ENCODE assay signal across 24 mouse cellular contexts in genomic region chr16:95478558-95478957, GRCm38 (mm10).
"Had no signal": no experiment of that assay in that cellular context is flagged by ENCODE, and none has a peak within 500 bp of the region (broad histone marks: within the 10 kb centered on the region; RNA-seq: fewer than 3 reads in every experiment).

No protein-coding gene starts in this region.

- H3K27ac ChIP-seq: heart, adult 2 months; heart, embryonic 13.5 days; heart, embryonic 15.5 days; hindbrain, embryonic 13.5 days; hindbrain, embryonic 15.5 days; intestine, embryonic 15.5 days; kidney, embryonic 15.5 days; kidney, postnatal 0 days; limb, embryonic 13.5 days; limb, embryonic 15.5 days had no signal

- H3K36me3 ChIP-seq: heart, embryonic 13.5 days; heart, embryonic 15.5 days; hindbrain, embryonic 13.5 days; hindbrain, embryonic 15.5 days; intestine, embryonic 15.5 days; kidney, embryonic 15.5 days; limb, embryonic 13.5 days; limb, embryonic 15.5 days had no signal

- H3K4me1 ChIP-seq: heart, embryonic 13.5 days; heart, embryonic 15.5 days; hindbrain, embryonic 13.5 days; hindbrain, embryonic 15.5 days; intestine, embryonic 15.5 days; kidney, embryonic 15.5 days had no signal

- DNase-seq: gastrocnemius, postnatal 14 days; gastrocnemius, postnatal 36 days; heart, adult 2 months; heart, postnatal 14 days; heart, postnatal 36 days; kidney, adult 2 months; kidney, adult 9 months; kidney, postnatal 14 days; kidney, postnatal 36 days; layer of hippocampus, adult 9-11 months; layer of hippocampus, postnatal 36 days; left cerebral cortex, postnatal 4 days had no signal

- H3K9me3 ChIP-seq: heart, embryonic 13.5 days; heart, embryonic 15.5 days; hindbrain, embryonic 13.5 days; hindbrain, embryonic 15.5 days; intestine, embryonic 15.5 days; kidney, embryonic 15.5 days; limb, embryonic 13.5 days; limb, embryonic 15.5 days had no signal

- H3K27me3 ChIP-seq: heart, embryonic 13.5 days; heart, embryonic 15.5 days; hindbrain, embryonic 13.5 days; hindbrain, embryonic 15.5 days; intestine, embryonic 15.5 days; kidney, embryonic 15.5 days; limb, embryonic 13.5 days; limb, embryonic 15.5 days had no signal

- ATAC-seq: inflammation-experienced regulatory T-cells, adult 6 months; intestine, embryonic 15.5 days; intestine, postnatal 0 days had no signal

- H3K4me2 ChIP-seq: heart, embryonic 11.5 days; heart, embryonic 13.5 days; heart, embryonic 15.5 days; hindbrain, embryonic 13.5 days; hindbrain, embryonic 15.5 days; intestine, embryonic 15.5 days; kidney, embryonic 15.5 days; limb, embryonic 13.5 days; limb, embryonic 15.5 days had no signal

- H3K9ac ChIP-seq: heart, embryonic 13.5 days; heart, embryonic 15.5 days; hindbrain, embryonic 13.5 days; hindbrain, embryonic 15.5 days; intestine, embryonic 15.5 days; kidney, embryonic 15.5 days; limb, embryonic 13.5 days; limb, embryonic 15.5 days had no signal

- H3K4me3 ChIP-seq: heart, adult 2 months; heart, embryonic 13.5 days; heart, embryonic 15.5 days; hindbrain, embryonic 13.5 days; hindbrain, embryonic 15.5 days; intestine, embryonic 15.5 days; kidney, embryonic 15.5 days; limb, embryonic 13.5 days; limb, embryonic 15.5 days had no signal
